Mouse (Mus musculus) stomach, postnatal 0 days (tissue): Measurements from ENCODE around the gene Zfp536.

ENCODE experiments used
- CTCF ChIP-seq: IDR thresholded peaks from 2 replicates; pipeline ENCODE4 v1.5.1; 2016; ENCODE audit warnings: antibody characterized with exemption, low read depth, mild to moderate bottlenecking, moderate library complexity
- EP300 ChIP-seq: optimal IDR thresholded peaks from 2 replicates; pipeline ENCODE3; 2016; ENCODE audit warnings: antibody characterized with exemption

DNA sequence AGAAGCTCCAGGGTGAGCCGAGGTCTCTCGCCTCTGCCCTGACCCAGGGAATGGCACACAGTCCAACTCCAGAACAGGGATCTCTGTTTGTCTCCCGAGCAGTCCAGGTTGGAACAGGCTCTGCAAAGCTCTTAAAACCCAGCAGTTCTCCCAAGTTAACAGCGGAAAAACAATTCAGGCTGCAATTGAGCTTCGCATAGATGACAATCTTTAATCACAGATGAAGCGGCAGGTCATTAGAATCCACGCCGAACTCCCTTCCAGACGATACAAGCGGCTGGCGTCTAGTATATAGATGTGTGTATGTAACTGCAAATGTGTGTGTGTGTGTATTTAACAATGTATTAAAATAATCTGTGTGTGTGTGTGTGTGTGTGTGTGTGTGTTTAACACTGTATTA lies 268.3 kb downstream of the Zfp536 start:
- no peak for TF ChIP-seq CTCF
- no peak for TF ChIP-seq EP300
